Mouse (Mus musculus) myocyte (in vitro differentiated cells): ENCODE data around the gene C3ar1. TPM values are rescaled to one million over a fixed set of nuclear protein-coding genes. Genes with fewer than 3 reads are reported as not detected.
A peak's percentile ranks its signal among the peaks of the same experiment; 100 is the strongest.

Experiments used
- H3K27me3 ChIP-seq: one replicate; pipeline ENCODE4 v1.6.1; 2011; ENCODE audit not compliant: control insufficient read depth, insufficient read depth, insufficient read length
- H3K36me3 ChIP-seq: one replicate; pipeline ENCODE4 v1.6.1; 2011; ENCODE audit not compliant: control insufficient read depth, insufficient read depth
- H3K4me2 ChIP-seq: one replicate; pipeline ENCODE4 v1.6.1; 2011; ENCODE audit warnings: low read depth, control low read depth
- H3K4me3 ChIP-seq: one replicate; pipeline ENCODE4 v1.5.1; 2011; ENCODE audit warnings: mild to moderate bottlenecking, control low read depth, moderate library complexity
- H3K79me2 ChIP-seq: one replicate; pipeline ENCODE4 v1.6.1; 2011; ENCODE audit not compliant: control insufficient read depth, insufficient read depth
- H3ac ChIP-seq: one replicate; pipeline ENCODE4 v1.6.1; 2011; ENCODE audit not compliant: control insufficient read depth, insufficient read length
- CEBPB ChIP-seq: IDR thresholded peaks from 2 replicates; pipeline ENCODE4 v1.6.1; 2011; ENCODE audit warnings: mild to moderate bottlenecking, moderate library complexity; ENCODE audit not compliant: poor library complexity, insufficient read depth, severe bottlenecking
- E2F4 ChIP-seq: IDR thresholded peaks from one replicate; pipeline ENCODE4 v1.6.1; 2011; ENCODE audit warnings: mild to moderate bottlenecking, control low read depth, moderate library complexity; ENCODE audit not compliant: insufficient read depth
- MAX ChIP-seq: IDR thresholded peaks from one replicate; pipeline ENCODE4 v1.6.1; 2011; ENCODE audit warnings: low read depth, mild to moderate bottlenecking, control low read depth
- MYOD1 ChIP-seq, 3 experiments: IDR thresholded peaks; one replicate each; pipeline ENCODE4 v1.6.1; 2011; ENCODE audit warnings: control low read depth in 2 of 3, low read depth in 2 of 3, mild to moderate bottlenecking in 2 of 3, moderate library complexity in 1 of 3; ENCODE audit not compliant: insufficient read length in 2 of 3, control insufficient read depth in 1 of 3
- MYOG ChIP-seq, 3 experiments: IDR thresholded peaks; one replicate each; pipeline ENCODE4 v1.6.1; 2011; ENCODE audit warnings: control low read depth in 2 of 3, low read depth in 2 of 3, mild to moderate bottlenecking in 2 of 3; ENCODE audit not compliant: insufficient read length in 2 of 3, control insufficient read depth in 1 of 3, insufficient read depth in 1 of 3
- POLR2A ChIP-seq: IDR thresholded peaks from one replicate; pipeline ENCODE4 v1.6.1; 2011; ENCODE audit warnings: low read depth, mild to moderate bottlenecking, control low read depth, moderate library complexity; ENCODE audit not compliant: insufficient read length
- POLR2AphosphoS2 ChIP-seq: IDR thresholded peaks from one replicate; pipeline ENCODE4 v1.6.1; 2011; ENCODE audit warnings: low read depth, control low read depth; ENCODE audit not compliant: insufficient read length
- REST ChIP-seq: IDR thresholded peaks from one replicate; pipeline ENCODE4 v1.6.1; 2011; ENCODE audit warnings: mild to moderate bottlenecking, control low read depth, moderate library complexity; ENCODE audit not compliant: insufficient read depth, insufficient read length
- SRF ChIP-seq: IDR thresholded peaks from one replicate; pipeline ENCODE4 v1.6.1; 2011; ENCODE audit warnings: low read depth; ENCODE audit not compliant: control insufficient read depth, insufficient read length
- TCF12 ChIP-seq: IDR thresholded peaks from one replicate; pipeline ENCODE4 v1.6.1; 2011; ENCODE audit warnings: mild to moderate bottlenecking, control low read depth; ENCODE audit not compliant: poor library complexity, insufficient read depth, severe bottlenecking
- TCF3 ChIP-seq: IDR thresholded peaks from one replicate; pipeline ENCODE4 v1.6.1; 2011; ENCODE audit warnings: low read depth, control low read depth; ENCODE audit not compliant: insufficient read length
- USF1 ChIP-seq: IDR thresholded peaks from one replicate; pipeline ENCODE4 v1.6.1; 2011; ENCODE audit warnings: low read depth, mild to moderate bottlenecking, control low read depth, moderate library complexity
- polyA plus RNA-seq: library from polyadenylated mRNA; unstranded; fragments of >200 nt; fragmentation: generic; extraction: Trizol; gene quantifications from one replicate; pipeline ENCODE4 v1.2.1, GENCODE M21; 2012; ENCODE audit warnings: missing spikeins

The C3ar1 gene
- polyA plus RNA-seq, 1 experiment: 0.19 TPM

DNA sequence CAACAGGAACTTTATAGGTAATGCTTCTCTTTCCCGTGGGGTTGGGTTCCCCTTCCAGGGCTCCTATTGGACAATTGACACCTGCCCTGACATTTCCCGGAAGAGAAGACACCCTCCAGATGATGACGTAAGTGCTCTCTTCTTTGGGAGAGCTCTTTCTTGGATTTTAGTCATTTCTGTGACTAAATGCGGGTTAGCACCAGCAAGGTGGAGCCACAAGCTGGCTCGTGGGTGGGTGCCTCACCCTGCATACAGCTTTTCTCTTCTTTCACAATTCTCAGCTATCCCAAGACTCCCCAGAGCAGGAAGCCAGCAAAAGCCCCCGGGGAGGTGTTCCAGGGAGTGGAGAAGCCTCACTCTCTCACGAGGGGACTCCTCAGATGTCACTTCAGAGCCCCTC is 23.1 kb downstream of the C3ar1 start:
- H3K4me3 ChIP-seq: no peak overlapping the region
- H3K4me2 ChIP-seq: no peak overlapping the region
- TF ChIP-seq POLR2A: no peak
- no peak for TF ChIP-seq TCF12
- no peak for TF ChIP-seq E2F4
- no peak for TF ChIP-seq MYOD1 (IDR thresholded peaks at IDR 0.05; ENCODE audit: control insufficient read depth in 1 of 3, insufficient read length in 2 of 3, low read depth in 2 of 3)
- TF ChIP-seq USF1: no peak
- no peak for TF ChIP-seq SRF
- no peak overlapping the region for H3ac ChIP-seq
- H3K79me2 ChIP-seq: no peaks in the 10 kb centered on the region
- no peaks in the 10 kb centered on the region for H3K27me3 ChIP-seq
- peaks cover 24% of the 10 kb centered on the region for H3K36me3 ChIP-seq

- Histone ChIP-seq H3ac (no peak overlapping the region), H3K27me3 (no peaks in the 10 kb centered on the region), H3K4me3 (no peak overlapping the region), H3K4me2 (no peak overlapping the region), H3K36me3 (peaks cover 10% of the 10 kb centered on the region), H3K79me2 (peaks cover 6% of the 10 kb centered on the region)
- TF ChIP-seq TCF3 (no peak), POLR2AphosphoS2 (no peak), REST (no peak), SRF (no peak), MAX (no peak), MYOD1 (IDR thresholded peaks at IDR 0.05; ENCODE audit: control insufficient read depth in 1 of 3, insufficient read length in 2 of 3, low read depth in 2 of 3) (no peak), CEBPB (no peak), USF1 (no peak), TCF12 (no peak), MYOG (IDR thresholded peaks at IDR 0.05; ENCODE audit: control insufficient read depth in 1 of 3, insufficient read depth in 1 of 3, insufficient read length in 2 of 3, low read depth in 2 of 3) (no peak), POLR2A (no peak), E2F4 (no peak)
Measured at GRCm38 (mm10) chr6:122828086-122828485, 27.9 kb downstream of the C3ar1 start.

- peak overlapping the region; percentile 10 for H3K4me3 ChIP-seq
Measured at GRCm38 (mm10) chr6:122825923-122826742, 29.8 kb downstream of the C3ar1 start.

DNA sequence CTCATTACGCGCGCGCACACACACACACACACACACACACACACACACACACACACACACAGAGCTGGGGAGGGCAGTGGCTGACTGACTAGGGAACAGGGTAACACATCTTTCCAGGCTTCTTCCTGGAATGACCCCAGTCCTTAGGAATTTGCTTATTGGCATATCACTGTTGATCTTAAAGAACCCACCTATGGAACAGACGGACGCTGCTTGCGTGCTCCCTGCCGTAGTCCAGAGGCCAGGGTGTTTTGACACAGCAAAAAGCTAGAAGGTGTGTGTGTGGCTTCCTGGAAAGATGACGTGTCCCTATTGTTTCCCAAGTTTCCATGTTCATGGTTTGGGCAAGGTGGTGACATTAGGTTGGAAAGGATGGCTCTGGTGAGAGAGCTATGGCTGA is 30.8 kb downstream of the C3ar1 start:
- H3ac ChIP-seq: no peak overlapping the region
- no peak overlapping the region for H3K4me3 ChIP-seq
- peaks cover 18% of the 10 kb centered on the region for H3K79me2 ChIP-seq
- no peaks in the 10 kb centered on the region for H3K27me3 ChIP-seq
- H3K36me3 ChIP-seq: no peaks in the 10 kb centered on the region
- TF ChIP-seq MYOG (IDR thresholded peaks at IDR 0.05; ENCODE audit: control insufficient read depth in 1 of 3, insufficient read depth in 1 of 3, insufficient read length in 2 of 3, low read depth in 2 of 3): no peak
- no peak for TF ChIP-seq REST
- no peak for TF ChIP-seq MYOD1 (IDR thresholded peaks at IDR 0.05; ENCODE audit: control insufficient read depth in 1 of 3, insufficient read length in 2 of 3, low read depth in 2 of 3)
- TF ChIP-seq E2F4: no peak
- peak overlapping the region; percentile 68 for H3K4me2 ChIP-seq

More at GRCm38 (mm10) chr6:122825923-122826742, 29.8 kb downstream of the C3ar1 start:
- no peaks in the 10 kb centered on the region for H3K36me3 ChIP-seq
- peaks cover 11% of the 10 kb centered on the region for H3K79me2 ChIP-seq
- TF ChIP-seq TCF12: no peak
- peak in 1 of 3 experiments; percentile 34 for TF ChIP-seq MYOD1 (IDR thresholded peaks at IDR 0.05; ENCODE audit: control insufficient read depth in 1 of 3, insufficient read length in 2 of 3, low read depth in 2 of 3)
- TF ChIP-seq TCF3: no peak
- peak; percentile 54 for TF ChIP-seq E2F4
- no peak for TF ChIP-seq SRF
- TF ChIP-seq POLR2AphosphoS2: no peak
- no peak for TF ChIP-seq CEBPB
- no peak for TF ChIP-seq MAX
- peak in 1 of 3 experiments; percentile 30 for TF ChIP-seq MYOG (IDR thresholded peaks at IDR 0.05; ENCODE audit: control insufficient read depth in 1 of 3, insufficient read depth in 1 of 3, insufficient read length in 2 of 3, low read depth in 2 of 3)
- no peak for TF ChIP-seq POLR2A
- no peak for TF ChIP-seq USF1
- H3ac ChIP-seq: no peak overlapping the region
- H3K4me2 ChIP-seq: peak overlapping the region; percentile 68
- H3K27me3 ChIP-seq: no peaks in the 10 kb centered on the region

- no peak overlapping the region for H3ac ChIP-seq
- H3K27me3 ChIP-seq: no peaks in the 10 kb centered on the region
- H3K79me2 ChIP-seq: peaks cover 21% of the 10 kb centered on the region
- no peak overlapping the region for H3K4me3 ChIP-seq
- no peak overlapping the region for H3K4me2 ChIP-seq
- no peak for TF ChIP-seq MAX
- no peak for TF ChIP-seq POLR2A
- no peak for TF ChIP-seq MYOG (IDR thresholded peaks at IDR 0.05; ENCODE audit: control insufficient read depth in 1 of 3, insufficient read depth in 1 of 3, insufficient read length in 2 of 3, low read depth in 2 of 3)
- no peaks in the 10 kb centered on the region for H3K36me3 ChIP-seq
Measured at GRCm38 (mm10) chr6:122824086-122824485, 31.9 kb downstream of the C3ar1 start.
